ENCODE assay signal across 13 mouse cellular contexts in genomic region chr19:28003474-28003873, GRCm38 (mm10). TPM values are rescaled to one million over a fixed set of nuclear protein-coding genes. Genes with fewer than 3 reads are reported as not detected.
A peak's percentile ranks its signal among the peaks of the same experiment; 100 is the strongest.
DNase-seq lines count a peak whose midpoint lies in the region; ATAC-seq lines count a peak whose summit lies in the region.
"Had no signal": no experiment of that assay in that cellular context is flagged by ENCODE, and none has a peak within 500 bp of the region (broad histone marks: within the 10 kb centered on the region; RNA-seq: fewer than 3 reads in every experiment).

No protein-coding gene starts in this region.

- 71% methylated on average over 1 of the region's 1 CpGs for WGBS in forebrain, embryonic 16.5 days
- 93% methylated on average over 1 of the region's 1 CpGs for WGBS in forebrain, embryonic 12.5 days

- H3K36me3 ChIP-seq in forebrain, embryonic 16.5 days (ENCODE audit: control insufficient read depth, insufficient read depth): no peaks in the 10 kb centered on the region
- H3K36me3 ChIP-seq in forebrain, embryonic 12.5 days (replicated peaks): no peaks in the 10 kb centered on the region
- H3K36me3 ChIP-seq: embryonic facial prominence, embryonic 15.5 days; neural tube, embryonic 15.5 days had no signal

- intact Hi-C loops in left cerebral cortex, postnatal 36 days (cut with DNase I): loop anchor here (10.0 kb wide), 1 partner anchor 229 kb away; no protein-coding TSS in a partner anchor

- H3K4me3 ChIP-seq in forebrain, embryonic 16.5 days (replicated peaks; ENCODE audit: low read length): no peak overlapping the region
- H3K4me3 ChIP-seq in forebrain, embryonic 12.5 days (replicated peaks): no peak overlapping the region
- H3K4me3 ChIP-seq: embryonic facial prominence, embryonic 15.5 days; neural tube, embryonic 15.5 days had no signal

- H3K4me1 ChIP-seq in forebrain, embryonic 16.5 days (replicated peaks; ENCODE audit: control insufficient read depth, insufficient read depth, low read length): peaks cover 6% of the 10 kb centered on the region
- peaks cover 12% of the 10 kb centered on the region; the same call in 1 of the 2 replicates for H3K4me1 ChIP-seq in forebrain, embryonic 12.5 days
- H3K4me1 ChIP-seq: embryonic facial prominence, embryonic 15.5 days; neural tube, embryonic 15.5 days had no signal

- H3K27me3 ChIP-seq in forebrain, embryonic 16.5 days (replicated peaks; ENCODE audit: control insufficient read depth, insufficient read depth, low read length): no peaks in the 10 kb centered on the region
- H3K27me3 ChIP-seq in forebrain, embryonic 12.5 days: no peaks in the 10 kb centered on the region
- H3K27me3 ChIP-seq: embryonic facial prominence, embryonic 15.5 days; neural tube, embryonic 15.5 days had no signal

- peak; percentile 40; the same call in 1 of the 2 replicates for ATAC-seq in forebrain, embryonic 16.5 days
- ATAC-seq in forebrain, embryonic 12.5 days (ENCODE audit: low FRiP score): no peak

- H3K9ac ChIP-seq in forebrain, embryonic 16.5 days (replicated peaks; ENCODE audit: low read depth, low read length): no peak overlapping the region
- no peak overlapping the region for H3K9ac ChIP-seq in forebrain, embryonic 12.5 days
- H3K9ac ChIP-seq: embryonic facial prominence, embryonic 15.5 days; neural tube, embryonic 15.5 days had no signal

- peak; percentile 23 to 59 for DNase-seq in layer of hippocampus, adult 18-20 months (ENCODE audit: low spot score in 2 of 2)
- DNase-seq in layer of hippocampus, adult 9-10 months (ENCODE audit: low spot score): no peak
- DNase-seq in adipocyte (ENCODE audit: low spot score): peak; percentile 42
- DNase-seq in left cerebral cortex, postnatal 36 days (ENCODE audit: low spot score in 2 of 2): peak; percentile 16 to 31
- no peak for DNase-seq in adrenal gland, postnatal 10 days
- no peak for DNase-seq in kidney, adult 9 months
- DNase-seq: liver had no signal

- no peaks in the 10 kb centered on the region for H3K9me3 ChIP-seq in forebrain, embryonic 16.5 days (ENCODE audit: control insufficient read depth, low read length)
- no peaks in the 10 kb centered on the region for H3K9me3 ChIP-seq in forebrain, embryonic 12.5 days
- H3K9me3 ChIP-seq: embryonic facial prominence, embryonic 15.5 days; neural tube, embryonic 15.5 days had no signal

- no peak overlapping the region for H3K4me2 ChIP-seq in forebrain, embryonic 16.5 days (ENCODE audit: low read length)
- H3K4me2 ChIP-seq in forebrain, embryonic 12.5 days: no peak overlapping the region
- H3K4me2 ChIP-seq: embryonic facial prominence, embryonic 15.5 days; midbrain, embryonic 11.5 days; neural tube, embryonic 15.5 days had no signal

- H3K27ac ChIP-seq in forebrain, embryonic 16.5 days (ENCODE audit: low read length): no peak overlapping the region
- no peak overlapping the region for H3K27ac ChIP-seq in forebrain, embryonic 12.5 days
- H3K27ac ChIP-seq: embryonic facial prominence, embryonic 15.5 days; kidney, postnatal 0 days; neural tube, embryonic 15.5 days had no signal

RNA-seq across cellular contexts. Expression of gene Rfx3, which starts 7.5 kb away (rescaled TPM):
- polyA plus RNA-seq in forebrain, embryonic 16.5 days (2015; fragmentation: Nextera tagmentation; extraction: Ambion mirVana): 41.2 and 41.9 TPM in 2 replicates
- 34.2 and 36.6 TPM in 2 replicates for polyA plus RNA-seq in forebrain, embryonic 12.5 days (2016; fragmentation: Nextera tagmentation; extraction: Ambion mirVana)
- total RNA-seq in layer of hippocampus, adult 18-20 months (2021): 100 to 1,000 TPM; 108 to 117 TPM
- 10 to 100 TPM; 56.0 to 83.6 TPM for total RNA-seq in left cerebral cortex, postnatal 36 days (2021)
- total RNA-seq in adrenal gland, postnatal 10 days (2021): 1 to 10 TPM; 6.7 to 8.7 TPM

Comparison
In these comparisons a context has a peak if more than half of its experiments do, and no peak if none do; other contexts are left out.
1. DNase-seq: peak in layer of hippocampus, adult 18-20 months (2 of 2), adipocyte (single experiment) and left cerebral cortex, postnatal 36 days (2 of 2); none in layer of hippocampus, adult 9-10 months (single experiment), adrenal gland, postnatal 10 days (single experiment) and kidney, adult 9 months (single experiment).
2. RNA of gene Rfx3, which starts 7.5 kb away (total RNA-seq): 108 to 117 TPM in layer of hippocampus, adult 18-20 months and 56.0 to 83.6 TPM in left cerebral cortex, postnatal 36 days; 6.7 to 8.7 TPM in adrenal gland, postnatal 10 days; every median in the first group is over 4 times any median in the second.